Comparison of ENCODE assay signal across 15 mouse cellular contexts in genomic region chr7:24588336-24588735, GRCm38 (mm10). TPM values are rescaled to one million over a fixed set of nuclear protein-coding genes. Genes with fewer than 3 reads are reported as not detected.
A peak's percentile ranks its signal among the peaks of the same experiment; 100 is the strongest.
DNase-seq lines count a peak whose midpoint lies in the region; ATAC-seq lines count a peak whose summit lies in the region.
"Had no signal": no experiment of that assay in that cellular context is flagged by ENCODE, and none has a peak within 500 bp of the region (broad histone marks: within the 10 kb centered on the region; RNA-seq: fewer than 3 reads in every experiment).

No protein-coding gene starts in this region.

- 0 out of 2 replicates have a peak, but pooled peaks have one; percentile 8 for ATAC-seq in lung, embryonic 16.5 days (ENCODE audit: low read depth)
- ATAC-seq in monocyte, adult 5-6 weeks (replicated peaks; ENCODE audit: insufficient number of reproducible peaks, low FRiP score, low TSS enrichment, poor library complexity, severe bottlenecking): no peak

- no peak overlapping the region for H3K27ac ChIP-seq in lung, embryonic 16.5 days (ENCODE audit: low read length)
- H3K27ac ChIP-seq: embryonic facial prominence, embryonic 12.5 days; hindbrain, embryonic 12.5 days had no signal

- peaks cover 19% of the 10 kb centered on the region for H3K4me1 ChIP-seq in lung, embryonic 16.5 days (replicated peaks; ENCODE audit: control insufficient read depth, insufficient read depth, low read length)
- H3K4me1 ChIP-seq: embryonic facial prominence, embryonic 12.5 days had no signal

- no peak overlapping the region for H3K4me2 ChIP-seq in lung, embryonic 16.5 days (ENCODE audit: low read depth, low read length)

- WGBS in lung, embryonic 16.5 days: 55% methylated on average over 13 of the region's 13 CpGs

- H3K36me3 ChIP-seq in lung, embryonic 16.5 days (ENCODE audit: control insufficient read depth, insufficient read depth, low read length): no peaks in the 10 kb centered on the region
- H3K36me3 ChIP-seq: embryonic facial prominence, embryonic 12.5 days; hindbrain, embryonic 12.5 days had no signal

- H3K27me3 ChIP-seq in lung, embryonic 16.5 days (ENCODE audit: control insufficient read depth, insufficient read depth, low read depth, low read length): peaks cover 22% of the 10 kb centered on the region

- no peaks in the 10 kb centered on the region for H3K9me3 ChIP-seq in lung, embryonic 16.5 days (ENCODE audit: control insufficient read depth, low read length)
- H3K9me3 ChIP-seq: hindbrain, embryonic 12.5 days had no signal

- peak; percentile 79 to 89 for DNase-seq in adrenal gland, adult (ENCODE audit: inconsistent age in 2 of 2, low spot score in 1 of 2)
- no peak for DNase-seq in adrenal gland, postnatal 4 days (ENCODE audit: low spot score in 2 of 2)
- DNase-seq in urinary bladder, postnatal 25 days (ENCODE audit: low spot score): peak; percentile 29
- DNase-seq in urinary bladder, adult 2 months (ENCODE audit: low spot score): no peak
- DNase-seq in embryo, embryonic 10 days (ENCODE audit: low spot score): no peak
- no peak for DNase-seq in layer of hippocampus, adult 8-10 months (ENCODE audit: low spot score in 2 of 2)
- DNase-seq: cerebellum, adult 2 months had no signal

- H3K9ac ChIP-seq in lung, embryonic 16.5 days (ENCODE audit: low read length): no peak overlapping the region

- H3K4me3 ChIP-seq in lung, embryonic 16.5 days (ENCODE audit: low read length): no peak overlapping the region

RNA-seq across cellular contexts. Expression of gene Zfp575, which starts 0.9 kb away (rescaled TPM):
- total RNA-seq in adrenal gland, postnatal 4 days (2021): 1 to 10 TPM; 1.8 to 2.0 TPM
- polyA plus RNA-seq in urinary bladder, adult 2 months (2012; rRNA removed): 0.44 and 0.83 TPM in 2 replicates
- 2.2 and 2.3 TPM in 2 replicates for polyA plus RNA-seq in lung, embryonic 16.5 days (2015; fragmentation: Nextera tagmentation; extraction: Ambion mirVana)
- total RNA-seq in monocyte, adult 5-6 weeks (2017): not detected in 3 replicates
- total RNA-seq in layer of hippocampus, adult 8-10 months (2022): 1 to 10 TPM; 4.0 to 5.2 (median 4.9) TPM

RNA-seq across cellular contexts. Expression of gene Ethe1, which starts 1.0 kb away (rescaled TPM):
- 10 to 100 TPM; 17.7 to 20.4 TPM for total RNA-seq in adrenal gland, postnatal 4 days (2021)
- 59.0 and 67.0 TPM in 2 replicates for polyA plus RNA-seq in urinary bladder, adult 2 months (2012; rRNA removed)
- 21.9 and 22.4 TPM in 2 replicates for polyA plus RNA-seq in lung, embryonic 16.5 days (2015; fragmentation: Nextera tagmentation; extraction: Ambion mirVana)
- 4.8 to 9.7 TPM (median 7.9 TPM) in 3 replicates for total RNA-seq in monocyte, adult 5-6 weeks (2017)
- total RNA-seq in layer of hippocampus, adult 8-10 months (2022): 10 to 100 TPM; 10.9 to 15.8 (median 12.3) TPM

RNA-seq across cellular contexts. Expression of gene Phldb3, which starts 22.2 kb away (rescaled TPM):
- 1 to 10 TPM; 6.5 to 6.9 TPM for total RNA-seq in adrenal gland, postnatal 4 days (2021)
- polyA plus RNA-seq in urinary bladder, adult 2 months (2012; rRNA removed): 6.8 and 7.9 TPM in 2 replicates
- 0.15 and 0.21 TPM in 2 replicates for polyA plus RNA-seq in lung, embryonic 16.5 days (2015; fragmentation: Nextera tagmentation; extraction: Ambion mirVana)
- 7.5 to 10.6 TPM (median 9.6 TPM) in 3 replicates for total RNA-seq in monocyte, adult 5-6 weeks (2017)
- under 1 TPM; 0.27 to 0.73 (median 0.35) TPM for total RNA-seq in layer of hippocampus, adult 8-10 months (2022)
- polyA plus RNA-seq: hindbrain, embryonic 12.5 days; neural tube, embryonic 14.5 days had no signal

RNA-seq across cellular contexts. Expression of gene Xrcc1, which starts 42.2 kb away (rescaled TPM):
- total RNA-seq in adrenal gland, postnatal 4 days (2021): 10 to 100 TPM; 56.8 to 64.4 TPM
- polyA plus RNA-seq in urinary bladder, adult 2 months (2012; rRNA removed): 32.5 and 33.5 TPM in 2 replicates
- 112 TPM in 2 replicates for polyA plus RNA-seq in lung, embryonic 16.5 days (2015; fragmentation: Nextera tagmentation; extraction: Ambion mirVana)
- total RNA-seq in monocyte, adult 5-6 weeks (2017): 18.0 to 42.4 TPM (median 29.6 TPM) in 3 replicates
- 10 to 100 TPM; 32.9 to 44.7 (median 41.3) TPM for total RNA-seq in layer of hippocampus, adult 8-10 months (2022)

RNA-seq across cellular contexts. Expression of gene Pinlyp, which starts 42.4 kb away (rescaled TPM):
- not detected for total RNA-seq in adrenal gland, postnatal 4 days (2021)
- polyA plus RNA-seq in urinary bladder, adult 2 months (2012; rRNA removed): 0.10 and 0.21 TPM in 2 replicates
- 0.25 and 0.52 TPM in 2 replicates for polyA plus RNA-seq in lung, embryonic 16.5 days (2015; fragmentation: Nextera tagmentation; extraction: Ambion mirVana)
- not detected in 3 replicates for total RNA-seq in monocyte, adult 5-6 weeks (2017)
- total RNA-seq in layer of hippocampus, adult 8-10 months (2022): under 1 TPM in 1 of 4 experiments, not detected in 3; 0.41 TPM
- total RNA-seq: adrenal gland, adult 18-20 months; left cerebral cortex, postnatal 10 days; MEL had no signal
- polyA plus RNA-seq: cerebellum, adult 2 months; embryonic facial prominence, embryonic 12.5 days; hindbrain, embryonic 12.5 days; neural tube, embryonic 14.5 days had no signal

Comparison
In these comparisons a context has a peak if more than half of its experiments do, and no peak if none do; other contexts are left out.
1. DNase-seq: peak in adrenal gland, adult (2 of 2) and urinary bladder, postnatal 25 days (single experiment); none in adrenal gland, postnatal 4 days (0 of 2), urinary bladder, adult 2 months (single experiment), embryo, embryonic 10 days (single experiment) and layer of hippocampus, adult 8-10 months (0 of 2).